Mouse (Mus musculus): ENCODE data around the gene Bglap.
A peak's percentile ranks its signal among the peaks of the same experiment; 100 is the strongest.

Gene Bglap

GRCm38 (mm10) chr3:88352907-88353306 is 31.4 kb downstream of the Bglap start:
- no peak for DNase-seq (ENCODE audit: low read depth, low spot score)

GRCm38 (mm10) chr3:88350732-88351131 is 33.5 kb downstream of the Bglap start:
- DNase-seq (ENCODE audit: low read depth, low spot score) = no peak

- no peak for DNase-seq (ENCODE audit: low read depth, low spot score)
These were observed 45.3 kb downstream of the Bglap start for GRCm38 (mm10) chr3:88339006-88339405.

- DNase-seq (ENCODE audit: low read depth, low spot score) = no peak
These were observed 45.9 kb downstream of the Bglap start for GRCm38 (mm10) chr3:88338316-88338715.

GRCm38 (mm10) chr3:88337367-88338020 is 46.8 kb downstream of the Bglap start:
- peak; percentile 39 for DNase-seq (ENCODE audit: low read depth, low spot score)

- peak; percentile 99 for DNase-seq (ENCODE audit: low read depth, low spot score)
These were observed 47.9 kb downstream of the Bglap start, which contains the start of the genes Tmem79 and Smg5 for GRCm38 (mm10) chr3:88336058-88337013. TSS of gene Tmem79 (minus strand) at chr3:88336148. TSS of gene Smg5 (plus strand) at chr3:88336260.

GRCm38 (mm10) chr3:88335436-88336053 is 48.7 kb downstream of the Bglap start:
- DNase-seq (ENCODE audit: low read depth, low spot score) = no peak

- DNase-seq (ENCODE audit: low read depth, low spot score) = peak; percentile 65
These were observed 49.3 kb downstream of the Bglap start for GRCm38 (mm10) chr3:88334902-88335435.

- DNase-seq (ENCODE audit: low read depth, low spot score) = no peak
These were observed 50.1 kb downstream of the Bglap start for GRCm38 (mm10) chr3:88334029-88334658.
